Mouse (Mus musculus) midbrain, embryonic 16.5 days (tissue): ENCODE data around the gene Il12rb1. TPM values are rescaled to one million over a fixed set of nuclear protein-coding genes. Genes with fewer than 3 reads are reported as not detected.

Source experiments
- ATAC-seq: fragments of 200-750 bp; cut with Nextera tagmentation; 2 replicates; pipeline ENCODE4 v1.8.0; 2017; ENCODE audit warnings: moderate TSS enrichment
- H3K27ac ChIP-seq: fragments of 300-500 bp; sonication (generic); 2 replicates; pipeline ENCODE4 v1.5.1; 2014; ENCODE audit warnings: mild to moderate bottlenecking, low read length, mixed read lengths
- H3K27me3 ChIP-seq: fragments of 300-500 bp; sonication (generic); 2 replicates; pipeline ENCODE4 v1.6.1; 2014; ENCODE audit warnings: low read depth, low read length, mixed read lengths; ENCODE audit not compliant: control insufficient read depth, insufficient read depth
- H3K36me3 ChIP-seq: fragments of 300-500 bp; sonication (generic); 2 replicates; pipeline ENCODE4 v1.6.1; 2014; ENCODE audit warnings: mild to moderate bottlenecking, low read length, moderate library complexity, mixed read lengths; ENCODE audit not compliant: control insufficient read depth, insufficient read depth
- H3K4me1 ChIP-seq: fragments of 300-500 bp; sonication (generic); 2 replicates; pipeline ENCODE4 v1.6.1; 2014; ENCODE audit warnings: mild to moderate bottlenecking, low read length, mixed read lengths; ENCODE audit not compliant: control insufficient read depth, insufficient read depth
- H3K4me2 ChIP-seq: fragments of 300-500 bp; sonication (generic); 2 replicates; pipeline ENCODE4 v1.6.1; 2014; ENCODE audit warnings: mild to moderate bottlenecking, low read length, mixed read lengths
- H3K4me3 ChIP-seq: fragments of 300-500 bp; sonication (generic); 2 replicates; pipeline ENCODE4 v1.5.1; 2014; ENCODE audit warnings: low read depth, mild to moderate bottlenecking, low read length, moderate library complexity, mixed read lengths
- H3K9ac ChIP-seq: fragments of 300-500 bp; sonication (generic); 2 replicates; pipeline ENCODE4 v1.6.1; 2014; ENCODE audit warnings: low read depth, low read length, mixed read lengths
- H3K9me3 ChIP-seq: fragments of 300-500 bp; sonication (generic); replicated peaks from 2 replicates; pipeline ENCODE4 v1.6.1; 2014; ENCODE audit warnings: mild to moderate bottlenecking, low read length, mixed read lengths; ENCODE audit not compliant: control insufficient read depth, poor library complexity, severe bottlenecking
- WGBS: fragments of 180-500 bp; shearing (Covaris S2); extraction: QIAGEN DNeasy Blood & Tissue Kit; methylation state at CpG from one replicate; pipeline ENCODE4 v1.1.7; 2014; 5-methylcytosine and 5-hydroxymethylcytosine counted together
- polyA plus RNA-seq: library from polyadenylated mRNA; unstranded; fragments of >200 nt; fragmentation: Nextera tagmentation; extraction: Ambion mirVana; gene quantifications from 2 replicates; pipeline ENCODE4 v1.2.1, GENCODE M21; 2015

The Il12rb1 gene
- polyA plus RNA-seq, 1 experiment from 2014 or later: 0.08 TPM

GRCm38 (mm10) chr8:70801156-70801555 lies 7.1 kb upstream of the Il12rb1 start:
- 42% methylated on average over 15 of the region's 15 CpGs for WGBS
- H3K9ac ChIP-seq: no peak overlapping the region

GRCm38 (mm10) chr8:70801830-70802229 lies 6.4 kb upstream of the Il12rb1 start:
- no peak overlapping the region for H3K4me2 ChIP-seq
- no peak overlapping the region for H3K9ac ChIP-seq
- no peaks in the 10 kb centered on the region for H3K9me3 ChIP-seq
- H3K27me3 ChIP-seq: peaks cover 32% of the 10 kb centered on the region
- no peak for ATAC-seq
- H3K27ac ChIP-seq: no peak overlapping the region
- H3K36me3 ChIP-seq: no peaks in the 10 kb centered on the region
- WGBS: 74% methylated on average over 1 of the region's 1 CpGs
- H3K4me3 ChIP-seq: no peak overlapping the region
- peaks cover 16% of the 10 kb centered on the region for H3K4me1 ChIP-seq

More at GRCm38 (mm10) chr8:70801156-70801555, 7.1 kb upstream of the Il12rb1 start:
- H3K4me1 ChIP-seq: peaks cover 21% of the 10 kb centered on the region
- no peaks in the 10 kb centered on the region for H3K9me3 ChIP-seq
- no peaks in the 10 kb centered on the region for H3K36me3 ChIP-seq
- H3K4me3 ChIP-seq: no peak overlapping the region
- no peak overlapping the region for H3K27ac ChIP-seq
- peaks cover 28% of the 10 kb centered on the region for H3K27me3 ChIP-seq
- H3K4me2 ChIP-seq: no peak overlapping the region
- no peak for ATAC-seq

- H3K9ac ChIP-seq: no peak overlapping the region
- H3K4me3 ChIP-seq: no peak overlapping the region
- ATAC-seq: no peak
- H3K4me2 ChIP-seq: no peak overlapping the region
- H3K9me3 ChIP-seq: no peaks in the 10 kb centered on the region
- no peak overlapping the region for H3K27ac ChIP-seq
- WGBS: 76% methylated on average over 11 of the region's 11 CpGs
- H3K27me3 ChIP-seq: peaks cover 32% of the 10 kb centered on the region
- no peaks in the 10 kb centered on the region for H3K36me3 ChIP-seq
- H3K4me1 ChIP-seq: peaks cover 13% of the 10 kb centered on the region
These were observed 5.3 kb upstream of the Il12rb1 start for GRCm38 (mm10) chr8:70802786-70803510.

- peak overlapping the region; percentile 61 for H3K9ac ChIP-seq
- peak overlapping the region; percentile 82 for H3K4me2 ChIP-seq
- no peaks in the 10 kb centered on the region for H3K36me3 ChIP-seq
- no peaks in the 10 kb centered on the region for H3K9me3 ChIP-seq
- peak overlapping the region; percentile 58 for H3K4me3 ChIP-seq
- WGBS: 1% methylated on average over 40 of the region's 47 CpGs
- no peak overlapping the region for H3K27ac ChIP-seq
- H3K27me3 ChIP-seq: peaks cover 32% of the 10 kb centered on the region
- peaks cover 10% of the 10 kb centered on the region for H3K4me1 ChIP-seq
- no peak; the same call in 1 of the 2 replicates for ATAC-seq
These were observed 4.3 kb upstream of the Il12rb1 start for GRCm38 (mm10) chr8:70803761-70804480.

GRCm38 (mm10) chr8:70804481-70805206 lies 3.6 kb upstream of the Il12rb1 start, which contains the start of gene Mast3:
Gene Mast3, minus strand, starts transcription at chr8:70805054.
- H3K27me3 ChIP-seq: peaks cover 24% of the 10 kb centered on the region

GRCm38 (mm10) chr8:70806541-70806940 lies 1.7 kb upstream of the Il12rb1 start:
- Histone ChIP-seq H3K36me3 (no peaks in the 10 kb centered on the region), H3K27ac (no peak overlapping the region), H3K9ac (no peak overlapping the region), H3K4me2 (no peak overlapping the region), H3K9me3 (no peaks in the 10 kb centered on the region), H3K4me3 (no peak overlapping the region), H3K27me3 (peaks cover 24% of the 10 kb centered on the region), H3K4me1 (peaks cover 10% of the 10 kb centered on the region)
- 83% methylated on average over 4 of the region's 4 CpGs for WGBS
- no peak for ATAC-seq

More at GRCm38 (mm10) chr8:70804481-70805206, 3.6 kb upstream of the Il12rb1 start, which contains the start of gene Mast3:
- Histone ChIP-seq H3K36me3 (no peaks in the 10 kb centered on the region), H3K9ac (peak within 1 kb of the TSS; percentile 61), H3K4me1 (peaks cover 10% of the 10 kb centered on the region), H3K27ac (no peak within 1 kb of the TSS), H3K4me3 (peak within 1 kb of the TSS; percentile 58), H3K9me3 (no peaks in the 10 kb centered on the region), H3K4me2 (peak within 1 kb of the TSS; percentile 82)
- 1% methylated on average over 45 of the region's 45 CpGs for WGBS
- peak; percentile 89 for ATAC-seq

- Histone ChIP-seq H3K9ac (no peak overlapping the region), H3K4me3 (no peak overlapping the region), H3K27ac (no peak overlapping the region), H3K27me3 (peaks cover 21% of the 10 kb centered on the region), H3K4me2 (no peak overlapping the region), H3K36me3 (no peaks in the 10 kb centered on the region), H3K4me1 (peaks cover 10% of the 10 kb centered on the region), H3K9me3 (no peaks in the 10 kb centered on the region)
- 47% methylated on average over 1 of the region's 1 CpGs for WGBS
- ATAC-seq: no peak
These were observed 945 bp upstream of the Il12rb1 start for GRCm38 (mm10) chr8:70807304-70807703.

GRCm38 (mm10) chr8:70808955-70809701 lies 879 bp downstream of the Il12rb1 start:
- Histone ChIP-seq H3K9me3 (no peaks in the 10 kb centered on the region), H3K36me3 (no peaks in the 10 kb centered on the region), H3K9ac (no peak overlapping the region), H3K4me2 (no peak overlapping the region), H3K27ac (no peak overlapping the region), H3K4me1 (peaks cover 4% of the 10 kb centered on the region), H3K27me3 (peaks cover 12% of the 10 kb centered on the region), H3K4me3 (no peak overlapping the region)
- no peak for ATAC-seq
- WGBS: 83% methylated on average over 8 of the region's 8 CpGs
